Mouse (Mus musculus) kidney, postnatal 0 days (tissue): ENCODE results near the gene Slc26a1. TPM values are rescaled to one million over a fixed set of nuclear protein-coding genes. Genes with fewer than 3 reads are reported as not detected.
"Not testable (repeated sequence)": the region's sequence is repeated elsewhere in the genome, so short reads cannot be mapped to it uniquely, and the experiment has no call there.

ENCODE experiments used
- ATAC-seq: fragments of 200-750 bp; cut with Nextera tagmentation; replicated peaks from 2 replicates; pipeline ENCODE4 v1.8.0; 2017; ENCODE audit warnings: low read depth, moderate number of reproducible peaks, moderate TSS enrichment, moderate library complexity; ENCODE audit not compliant: low FRiP score
- DNase-seq: peaks from one replicate; pipeline ENCODE4 v3.0.0-alpha.2; 2016; ENCODE audit warnings: low spot score
- H3K27ac ChIP-seq: fragments of 300-500 bp; sonication (generic); 2 replicates; pipeline ENCODE4 v1.5.1; 2014; ENCODE audit warnings: mild to moderate bottlenecking
- H3K27me3 ChIP-seq: fragments of 300-500 bp; sonication (generic); 2 replicates; pipeline ENCODE4 v1.6.1; 2014; ENCODE audit warnings: low read length, mixed read lengths; ENCODE audit not compliant: insufficient read depth
- H3K36me3 ChIP-seq: fragments of 300-500 bp; sonication (generic); 2 replicates; pipeline ENCODE4 v1.6.1; 2014; ENCODE audit warnings: low read length, mixed read lengths; ENCODE audit not compliant: insufficient read depth
- H3K4me1 ChIP-seq: fragments of 300-500 bp; sonication (generic); replicated peaks from 2 replicates; pipeline ENCODE4 v1.6.1; 2014; ENCODE audit warnings: antibody characterized with exemption, low read length, mixed read lengths; ENCODE audit not compliant: insufficient read depth
- H3K4me2 ChIP-seq: fragments of 300-500 bp; sonication (generic); 2 replicates; pipeline ENCODE4 v1.6.1; 2014; ENCODE audit warnings: mild to moderate bottlenecking, low read length, moderate library complexity, mixed read lengths
- H3K4me3 ChIP-seq: fragments of 300-500 bp; sonication (generic); replicated peaks from 2 replicates; pipeline ENCODE4 v1.5.1; 2014; ENCODE audit warnings: low read depth, low read length
- H3K9ac ChIP-seq: fragments of 300-500 bp; sonication (generic); 2 replicates; pipeline ENCODE4 v1.6.1; 2014; ENCODE audit warnings: low read depth, low read length
- H3K9me3 ChIP-seq: fragments of 300-500 bp; sonication (generic); replicated peaks from 2 replicates; pipeline ENCODE4 v1.6.1; 2016; ENCODE audit warnings: low read length, inconsistent platforms, mixed read lengths
- CTCF ChIP-seq: IDR thresholded peaks from 2 replicates; pipeline ENCODE4 v1.5.1; 2016; ENCODE audit warnings: antibody characterized with exemption, low read depth, mild to moderate bottlenecking, moderate library complexity
- WGBS: fragments of 180-500 bp; shearing (Covaris S2); extraction: QIAGEN DNeasy Blood & Tissue Kit; methylation state at CpG from one replicate; pipeline ENCODE4 v1.1.7; 2014; 5-methylcytosine and 5-hydroxymethylcytosine counted together
- polyA plus RNA-seq: library from polyadenylated mRNA; unstranded; fragments of >200 nt; fragmentation: Nextera tagmentation; extraction: Ambion mirVana; gene quantifications from 2 replicates; pipeline ENCODE4 v1.2.1, GENCODE M21; 2015

Slc26a1 gene
- polyA plus RNA-seq, 1 experiment from 2014 or later, result 8.5 TPM

DNA sequence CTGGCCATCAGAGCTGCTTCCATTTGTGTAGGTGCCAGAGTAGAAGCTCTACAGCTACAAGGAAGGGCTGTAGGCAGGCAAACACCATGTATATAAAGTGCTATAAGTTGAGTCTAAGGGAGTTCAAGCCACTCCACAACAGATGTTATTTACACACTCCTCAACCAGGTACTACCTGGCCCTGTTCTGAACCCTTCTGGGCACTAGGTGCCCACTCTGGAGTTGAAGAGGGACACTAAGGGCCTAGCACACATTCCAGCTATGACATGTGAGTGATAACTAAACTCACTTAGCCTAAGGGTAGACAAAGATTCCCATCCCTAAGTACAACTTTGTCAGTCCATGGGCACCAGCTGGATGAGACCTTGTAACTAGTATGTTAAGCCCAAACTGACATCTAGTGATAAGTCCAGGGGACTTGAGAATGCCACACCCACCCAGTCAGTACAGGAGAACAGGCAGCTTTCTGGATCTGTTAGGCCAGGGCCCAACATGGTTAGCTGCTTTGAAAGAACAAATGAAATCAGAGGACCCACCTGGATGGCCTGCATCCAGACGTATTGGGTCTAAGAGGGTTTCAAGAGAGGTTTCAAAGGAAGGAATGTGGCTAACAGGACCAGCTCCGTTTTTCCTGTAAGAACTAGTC is 27.4 kb downstream of the Slc26a1 start:
- Histone ChIP-seq H3K4me1 (no peaks in the 10 kb centered on the region), H3K9ac (no peak overlapping the region), H3K4me3 (no peak overlapping the region), H3K4me2 (no peak overlapping the region), H3K27ac (no peak overlapping the region), H3K9me3 (no peaks in the 10 kb centered on the region), H3K27me3 (no peaks in the 10 kb centered on the region), H3K36me3 (peaks cover 33% of the 10 kb centered on the region)
- DNase-seq (no peak), ATAC-seq (no peak)
- WGBS, result 92% methylated on average over 2 of the region's 2 CpGs
- no peak for TF ChIP-seq CTCF

DNA sequence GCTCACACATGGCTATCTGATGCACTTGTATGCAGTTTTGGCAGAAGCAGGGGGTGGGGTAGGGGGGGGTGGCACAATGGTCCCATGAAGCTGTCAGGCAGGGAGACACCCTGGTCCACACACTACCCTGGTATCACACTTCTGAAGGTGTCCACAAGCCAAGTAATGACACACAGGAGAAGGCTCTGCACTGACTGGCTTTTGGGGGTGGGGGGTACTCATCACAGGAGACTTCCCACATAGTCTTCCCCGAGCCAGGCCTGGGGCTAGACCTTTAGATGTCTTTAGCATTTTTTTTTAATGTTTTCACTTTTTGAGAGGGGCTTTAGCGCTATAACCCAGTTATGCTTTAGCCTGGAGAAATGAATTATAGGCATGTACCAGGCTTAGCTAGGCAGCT is 28.1 kb downstream of the Slc26a1 start:
- Histone ChIP-seq H3K4me3 (no peak overlapping the region), H3K27ac (no peak overlapping the region), H3K36me3 (peaks cover 37% of the 10 kb centered on the region), H3K9me3 (no peaks in the 10 kb centered on the region), H3K9ac (no peak overlapping the region), H3K27me3 (no peaks in the 10 kb centered on the region), H3K4me2 (no peak overlapping the region), H3K4me1 (no peaks in the 10 kb centered on the region)
- WGBS, result 84% methylated on average over 2 of the region's 2 CpGs
- TF ChIP-seq CTCF, result no peak
- DNase-seq (no peak), ATAC-seq (no peak)

DNA sequence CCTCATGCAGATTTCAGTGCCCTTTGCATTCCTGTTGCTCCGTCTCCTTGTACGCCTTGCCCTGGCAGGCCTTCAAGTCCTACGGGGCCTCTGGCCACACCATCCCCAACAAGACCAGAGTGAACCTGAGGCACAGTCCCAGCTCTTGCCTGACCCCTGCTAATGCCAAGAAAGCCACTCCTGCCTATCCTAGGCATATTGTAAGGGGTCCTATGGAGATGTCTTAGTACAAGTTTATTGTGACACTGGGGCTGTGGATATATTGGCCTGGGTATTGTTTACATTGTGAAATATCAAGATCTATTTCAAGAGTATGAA is 29.1 kb downstream of the Slc26a1 start:
- 89% methylated on average over 3 of the region's 3 CpGs for WGBS
- ATAC-seq (no peak), DNase-seq (no peak)
- no peak overlapping the region for H3K4me2 ChIP-seq
- no peak for TF ChIP-seq CTCF
- no peak overlapping the region for H3K9ac ChIP-seq
- peaks cover 39% of the 10 kb centered on the region for H3K36me3 ChIP-seq
- no peak overlapping the region for H3K27ac ChIP-seq
- H3K4me3 ChIP-seq, result no peak overlapping the region
- H3K4me1 ChIP-seq, result no peaks in the 10 kb centered on the region
- H3K9me3 ChIP-seq, result no peaks in the 10 kb centered on the region
- H3K27me3 ChIP-seq, result no peaks in the 10 kb centered on the region

DNA sequence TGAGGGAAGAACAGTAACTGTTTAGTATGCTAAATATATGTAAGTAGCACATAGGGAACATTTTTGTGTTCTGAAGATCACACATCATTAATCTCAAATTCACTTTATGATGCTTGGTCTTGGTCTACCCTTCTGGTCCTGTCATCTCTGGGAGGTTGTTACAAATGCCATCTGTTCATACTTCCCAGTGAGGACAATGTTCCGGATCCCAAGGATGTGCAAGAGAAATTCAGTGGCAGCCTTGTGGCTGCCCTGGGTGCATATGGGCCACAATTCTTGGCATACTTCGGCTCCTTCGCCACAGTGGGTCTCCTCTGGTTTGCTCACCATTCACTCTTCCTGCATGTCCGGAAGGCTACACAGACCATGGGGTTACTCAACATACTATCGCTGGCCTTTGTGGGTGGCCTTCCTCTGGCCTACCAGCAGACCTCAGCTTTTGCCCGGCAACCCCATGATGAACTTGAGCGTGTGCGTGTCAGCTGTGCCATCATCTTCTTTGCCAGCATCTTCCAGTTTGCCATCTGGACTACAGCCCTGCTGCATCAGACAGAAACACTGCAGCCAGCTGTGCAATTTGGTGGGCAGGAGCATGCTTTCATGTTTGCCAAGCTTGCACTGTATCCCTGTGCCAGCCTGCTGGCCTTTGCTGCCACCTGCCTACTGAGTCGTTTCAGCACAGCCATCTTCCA is 29.6 kb downstream of the Slc26a1 start:
- Histone ChIP-seq H3K27me3 (no peaks in the 10 kb centered on the region), H3K9ac (no peak overlapping the region), H3K4me3 (no peak overlapping the region), H3K4me1 (no peaks in the 10 kb centered on the region), H3K36me3 (peaks cover 39% of the 10 kb centered on the region), H3K27ac (no peak overlapping the region), H3K9me3 (no peaks in the 10 kb centered on the region), H3K4me2 (no peak overlapping the region)
- no peak for ATAC-seq
- no peak for DNase-seq
- WGBS, result 91% methylated on average over 9 of the region's 9 CpGs
- TF ChIP-seq CTCF, result no peak; the same call in 1 of the 2 replicates

DNA sequence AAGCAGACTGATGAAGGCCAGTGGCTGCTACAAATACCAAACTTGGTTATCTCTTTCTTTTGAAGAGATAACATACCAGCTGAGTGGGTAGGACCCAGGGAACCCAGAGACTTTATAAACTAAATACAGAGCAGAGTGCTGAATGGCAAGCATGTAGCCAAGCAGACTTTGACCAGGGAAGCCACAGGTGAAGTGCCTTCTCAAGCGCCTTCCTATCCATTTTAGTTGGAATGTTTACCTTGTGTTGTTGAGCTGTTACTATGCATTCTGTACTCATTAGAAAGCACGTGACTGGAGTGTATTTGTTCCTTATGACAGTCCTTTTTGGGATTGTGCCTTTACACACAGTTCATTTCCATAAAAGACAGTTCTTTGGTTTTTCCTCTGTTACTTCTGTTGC is 31.7 kb downstream of the Slc26a1 start:
- 90% methylated on average over 2 of the region's 2 CpGs for WGBS

DNA sequence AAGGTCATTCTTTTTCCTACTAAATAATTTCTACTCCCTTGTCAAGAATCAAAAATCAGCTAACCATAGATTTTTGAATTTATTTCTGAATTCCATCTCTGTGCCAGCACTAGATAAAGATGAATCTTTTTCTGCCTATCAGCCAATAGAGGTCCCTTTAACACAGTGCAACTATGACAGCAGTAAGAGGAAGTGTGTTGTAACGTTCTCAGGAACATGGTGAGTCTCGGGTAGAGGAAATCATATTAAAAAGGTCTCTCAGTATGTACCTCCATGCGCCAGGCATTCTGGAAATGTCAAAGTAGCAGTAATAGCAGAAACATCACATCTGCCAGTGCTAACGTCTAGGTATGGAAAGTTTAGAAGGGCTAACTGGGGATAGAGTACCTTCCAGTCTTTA is 39.2 kb downstream of the Slc26a1 start:
- no peak for TF ChIP-seq CTCF
- 72% methylated on average over 4 of the region's 4 CpGs for WGBS

More for the DNA sequence above, 31.7 kb downstream of the Slc26a1 start:
- Histone ChIP-seq H3K4me2 (no peak overlapping the region), H3K27ac (no peak overlapping the region), H3K4me1 (no peaks in the 10 kb centered on the region), H3K27me3 (no peaks in the 10 kb centered on the region), H3K9ac (no peak overlapping the region), H3K9me3 (no peaks in the 10 kb centered on the region), H3K36me3 (peaks cover 34% of the 10 kb centered on the region), H3K4me3 (no peak overlapping the region)
- no peak for DNase-seq
- no peak for TF ChIP-seq CTCF
- no peak for ATAC-seq

DNA sequence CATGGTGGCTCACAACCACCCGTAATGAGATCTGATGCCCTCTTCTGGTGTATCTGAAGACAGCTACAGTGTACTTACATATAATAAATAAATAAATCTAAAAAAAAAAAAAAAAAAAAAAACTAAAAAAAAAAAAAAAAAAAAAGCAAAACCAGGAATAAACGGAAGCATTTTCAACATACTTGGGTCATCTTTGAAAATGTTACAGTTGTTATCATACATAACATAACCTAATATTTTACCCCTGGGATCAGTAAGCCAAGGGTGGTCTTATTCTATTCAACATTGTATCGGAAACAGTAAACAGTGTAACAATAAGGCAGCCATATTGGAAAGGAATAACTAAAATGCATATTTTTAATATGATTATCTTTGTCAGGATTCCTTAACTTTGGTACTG is 41.3 kb downstream of the Slc26a1 start:
- not testable (repeated sequence) for H3K4me1 ChIP-seq, H3K36me3 ChIP-seq, H3K27me3 ChIP-seq, DNase-seq, H3K9me3 ChIP-seq, ATAC-seq, H3K4me3 ChIP-seq, H3K27ac ChIP-seq, H3K4me2 ChIP-seq, H3K9ac ChIP-seq
- WGBS, result 92% methylated on average over 2 of the region's 3 CpGs

More for the DNA sequence above, 39.2 kb downstream of the Slc26a1 start:
- H3K4me2 ChIP-seq, result no peak overlapping the region
- H3K4me1 ChIP-seq, result no peaks in the 10 kb centered on the region
- H3K9ac ChIP-seq, result no peak overlapping the region
- no peak for ATAC-seq
- H3K4me3 ChIP-seq, result no peak overlapping the region
- H3K36me3 ChIP-seq, result no peaks in the 10 kb centered on the region
- no peaks in the 10 kb centered on the region for H3K9me3 ChIP-seq
- DNase-seq, result no peak
- H3K27me3 ChIP-seq, result no peaks in the 10 kb centered on the region
- no peak overlapping the region for H3K27ac ChIP-seq
